Mouse (Mus musculus) lung, embryonic 16.5 days (tissue): ENCODE measurements around the gene Tor3a. TPM values are rescaled to one million over a fixed set of nuclear protein-coding genes. Genes with fewer than 3 reads are reported as not detected.
A peak's percentile ranks its signal among the peaks of the same experiment; 100 is the strongest.

Source experiments
- ATAC-seq: fragments of 200-750 bp; cut with Nextera tagmentation; 2 replicates; pipeline ENCODE4 v1.8.0; 2017; ENCODE audit warnings: low read depth, mild to moderate bottlenecking, moderate library complexity
- H3K27ac ChIP-seq: fragments of 300-500 bp; sonication (generic); 2 replicates; pipeline ENCODE4 v1.5.1; 2014; ENCODE audit warnings: mild to moderate bottlenecking, control low read depth, low read length
- H3K27me3 ChIP-seq: fragments of 300-500 bp; sonication (generic); 2 replicates; pipeline ENCODE4 v1.6.1; 2014; ENCODE audit warnings: low read depth, low read length, mixed read lengths; ENCODE audit not compliant: control insufficient read depth, insufficient read depth
- H3K36me3 ChIP-seq: fragments of 300-500 bp; sonication (generic); 2 replicates; pipeline ENCODE4 v1.6.1; 2014; ENCODE audit warnings: low read length; ENCODE audit not compliant: control insufficient read depth, insufficient read depth
- H3K4me1 ChIP-seq: fragments of 300-500 bp; sonication (generic); replicated peaks from 2 replicates; pipeline ENCODE4 v1.6.1; 2014; ENCODE audit warnings: low read length, mixed read lengths; ENCODE audit not compliant: control insufficient read depth, insufficient read depth
- H3K4me2 ChIP-seq: fragments of 300-500 bp; sonication (generic); 2 replicates; pipeline ENCODE4 v1.6.1; 2014; ENCODE audit warnings: low read depth, low read length, control low read depth
- H3K4me3 ChIP-seq: fragments of 300-500 bp; sonication (generic); 2 replicates; pipeline ENCODE4 v1.5.1; 2014; ENCODE audit warnings: mild to moderate bottlenecking, low read length, control low read depth
- H3K9ac ChIP-seq: fragments of 300-500 bp; sonication (generic); 2 replicates; pipeline ENCODE4 v1.6.1; 2014; ENCODE audit warnings: low read length, control low read depth
- H3K9me3 ChIP-seq: fragments of 300-500 bp; sonication (generic); 2 replicates; pipeline ENCODE4 v1.6.1; 2016; ENCODE audit warnings: low read length; ENCODE audit not compliant: control insufficient read depth
- WGBS: fragments of 180-500 bp; shearing (Covaris S2); extraction: QIAGEN DNeasy Blood & Tissue Kit; methylation state at CpG from one replicate; pipeline ENCODE4 v1.1.7; 2014; 5-methylcytosine and 5-hydroxymethylcytosine counted together
- polyA plus RNA-seq: library from polyadenylated mRNA; unstranded; fragments of >200 nt; fragmentation: Nextera tagmentation; extraction: Ambion mirVana; gene quantifications from 2 replicates; pipeline ENCODE4 v1.2.1, GENCODE M21; 2015

The Tor3a gene
- polyA plus RNA-seq, 1 experiment from 2014 or later = 14.0 TPM

DNA sequence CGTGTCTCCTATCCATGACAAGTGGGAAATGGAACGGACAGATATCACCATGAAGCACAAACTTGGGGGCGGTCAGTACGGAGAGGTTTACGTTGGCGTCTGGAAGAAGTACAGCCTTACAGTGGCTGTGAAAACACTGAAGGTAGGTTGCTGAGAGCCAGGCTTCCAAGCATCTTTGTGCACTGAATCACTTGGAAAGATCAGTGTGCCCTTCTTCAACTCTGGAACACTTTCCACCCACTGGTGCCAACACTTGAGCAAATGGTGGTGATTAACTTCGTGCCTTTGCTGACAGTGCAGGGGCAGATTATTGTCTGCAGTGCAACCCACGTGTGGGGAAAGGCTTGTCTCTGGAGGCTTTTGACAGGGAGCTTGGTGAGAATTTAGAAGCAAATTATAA, 44.2 kb downstream of the Tor3a start:
- Histone ChIP-seq H3K4me3 (no peak overlapping the region), H3K36me3 (peaks cover 39% of the 10 kb centered on the region)

DNA sequence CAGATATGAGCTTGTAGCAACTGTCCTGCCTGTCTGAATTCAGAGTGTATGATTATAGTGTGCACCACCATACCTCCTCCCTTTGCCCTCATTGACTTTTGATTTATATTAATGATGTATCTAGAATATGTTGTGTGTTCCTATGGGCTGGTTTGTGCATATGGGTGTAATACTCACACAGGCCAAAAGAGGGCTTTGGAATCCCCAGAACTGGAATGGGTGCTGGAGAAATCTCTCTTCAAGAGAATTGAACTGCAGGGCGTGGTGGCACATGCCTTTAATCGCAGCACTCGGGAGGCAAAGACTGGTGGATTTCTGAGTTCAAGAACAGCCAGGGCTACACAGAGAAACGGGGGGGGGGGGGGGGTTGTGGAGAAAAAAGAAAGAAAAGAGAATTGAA, 47.4 kb downstream of the Tor3a start:
- Histone ChIP-seq H3K4me3 (no peak overlapping the region), H3K9ac (no peak overlapping the region), H3K27ac (no peak overlapping the region), H3K4me2 (no peak overlapping the region), H3K9me3 (no peaks in the 10 kb centered on the region), H3K27me3 (no peaks in the 10 kb centered on the region), H3K4me1 (no peaks in the 10 kb centered on the region), H3K36me3 (peaks cover 27% of the 10 kb centered on the region)
- ATAC-seq = no peak
- 76% methylated on average over 4 of the region's 4 CpGs for WGBS

More for the DNA sequence above, 44.2 kb downstream of the Tor3a start:
- H3K4me2 ChIP-seq = no peak overlapping the region
- H3K4me1 ChIP-seq = no peaks in the 10 kb centered on the region
- H3K27me3 ChIP-seq = no peaks in the 10 kb centered on the region
- ATAC-seq = no peak
- no peak overlapping the region for H3K27ac ChIP-seq
- no peaks in the 10 kb centered on the region for H3K9me3 ChIP-seq
- H3K9ac ChIP-seq = no peak overlapping the region
- 89% methylated on average over 8 of the region's 8 CpGs for WGBS

DNA sequence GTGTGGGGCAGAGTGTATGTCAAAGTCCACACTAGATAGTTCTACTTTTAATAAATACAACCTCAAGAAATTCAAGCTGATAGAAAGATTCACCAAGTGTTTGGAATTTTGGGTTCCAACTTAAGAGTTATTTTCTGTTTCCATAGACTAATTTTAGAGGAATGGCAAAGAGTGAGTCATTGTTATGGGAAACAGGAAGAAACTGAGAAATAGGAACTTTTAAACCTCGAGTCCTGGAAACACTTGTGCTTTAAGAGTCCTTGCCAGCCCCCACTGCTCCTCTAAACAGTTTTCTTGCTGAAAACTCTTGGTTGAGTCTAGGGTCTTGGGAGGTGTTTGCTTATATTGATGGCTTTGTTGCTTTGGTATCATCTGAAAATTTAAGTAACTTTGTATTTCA, 49.9 kb downstream of the Tor3a start:
- no peaks in the 10 kb centered on the region for H3K27me3 ChIP-seq
- no peak overlapping the region for H3K9ac ChIP-seq
- H3K27ac ChIP-seq = no peak overlapping the region
- no peak overlapping the region for H3K4me3 ChIP-seq
- 30% methylated on average over 1 of the region's 1 CpGs for WGBS
- no peak for ATAC-seq
- peaks cover 7% of the 10 kb centered on the region; the same call in 1 of the 2 replicates for H3K36me3 ChIP-seq
- no peak overlapping the region for H3K4me2 ChIP-seq
- H3K9me3 ChIP-seq = no peaks in the 10 kb centered on the region
- H3K4me1 ChIP-seq = peaks cover 5% of the 10 kb centered on the region; the same call in 1 of the 2 replicates

DNA sequence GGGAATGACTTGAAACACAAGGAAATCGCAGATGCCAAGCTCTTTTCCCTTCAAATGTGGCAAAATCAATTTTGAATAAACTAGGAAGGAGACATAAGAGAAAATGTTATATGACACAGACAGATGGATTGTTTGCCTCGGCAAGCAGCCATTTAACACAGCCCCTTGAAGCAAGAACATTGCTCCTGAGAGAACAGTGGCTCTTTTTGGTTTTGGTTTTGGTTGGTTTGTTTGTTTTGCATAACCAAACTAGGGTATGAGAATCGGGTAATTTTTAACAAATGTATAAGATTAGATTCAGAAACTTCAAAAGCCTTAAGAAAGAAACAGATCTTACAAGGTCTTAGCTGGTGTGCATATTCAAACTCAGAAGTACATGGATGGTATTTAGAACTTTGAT, 53.2 kb downstream of the Tor3a start:
- no peaks in the 10 kb centered on the region for H3K27me3 ChIP-seq
- peaks cover 4% of the 10 kb centered on the region; the same call in 1 of the 2 replicates for H3K36me3 ChIP-seq
- no peaks in the 10 kb centered on the region for H3K9me3 ChIP-seq
- 52% methylated on average over 3 of the region's 3 CpGs for WGBS
- H3K9ac ChIP-seq = no peak overlapping the region
- peaks cover 7% of the 10 kb centered on the region for H3K4me1 ChIP-seq
- peak overlapping the region; percentile 72 for H3K27ac ChIP-seq
- no peak overlapping the region for H3K4me3 ChIP-seq
- H3K4me2 ChIP-seq = no peak overlapping the region
- ATAC-seq = no peak

- WGBS = 53% methylated on average over 4 of the region's 4 CpGs
- peak overlapping the region; percentile 72 for H3K27ac ChIP-seq
- 0 out of 2 replicates have a peak, but pooled peaks cover 3% of the 10 kb centered on the region for H3K36me3 ChIP-seq
- no peak overlapping the region for H3K9ac ChIP-seq
- H3K4me3 ChIP-seq = no peak overlapping the region
- peaks cover 12% of the 10 kb centered on the region for H3K4me1 ChIP-seq
- no peak overlapping the region for H3K4me2 ChIP-seq
- H3K9me3 ChIP-seq = no peaks in the 10 kb centered on the region
- peak; percentile 72 for ATAC-seq
- H3K27me3 ChIP-seq = no peaks in the 10 kb centered on the region
Observed at GRCm38 (mm10) chr1:156620292-156620909, 53.8 kb downstream of the Tor3a start.

DNA sequence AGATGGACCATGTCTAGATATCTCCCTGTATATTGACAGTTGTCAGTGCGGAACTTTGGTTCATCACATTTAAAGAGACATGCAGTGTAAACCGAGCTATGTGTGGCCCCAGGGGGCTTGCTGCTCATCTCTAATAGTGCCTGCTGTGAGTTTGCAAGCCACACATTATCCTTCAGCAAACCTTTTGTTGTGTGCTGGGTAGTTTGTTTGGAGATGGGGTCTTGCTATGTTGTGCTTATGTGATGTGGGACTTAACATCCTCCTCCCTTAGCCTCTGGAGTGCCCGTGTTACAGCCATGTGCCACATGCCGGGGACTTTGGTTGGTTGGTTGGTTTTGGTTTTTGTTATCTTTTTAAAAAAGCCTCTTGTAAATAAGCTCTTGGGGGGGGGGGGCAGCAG, 56.3 kb downstream of the Tor3a start:
- no peak overlapping the region; the same call in 1 of the 2 replicates for H3K4me2 ChIP-seq

DNA sequence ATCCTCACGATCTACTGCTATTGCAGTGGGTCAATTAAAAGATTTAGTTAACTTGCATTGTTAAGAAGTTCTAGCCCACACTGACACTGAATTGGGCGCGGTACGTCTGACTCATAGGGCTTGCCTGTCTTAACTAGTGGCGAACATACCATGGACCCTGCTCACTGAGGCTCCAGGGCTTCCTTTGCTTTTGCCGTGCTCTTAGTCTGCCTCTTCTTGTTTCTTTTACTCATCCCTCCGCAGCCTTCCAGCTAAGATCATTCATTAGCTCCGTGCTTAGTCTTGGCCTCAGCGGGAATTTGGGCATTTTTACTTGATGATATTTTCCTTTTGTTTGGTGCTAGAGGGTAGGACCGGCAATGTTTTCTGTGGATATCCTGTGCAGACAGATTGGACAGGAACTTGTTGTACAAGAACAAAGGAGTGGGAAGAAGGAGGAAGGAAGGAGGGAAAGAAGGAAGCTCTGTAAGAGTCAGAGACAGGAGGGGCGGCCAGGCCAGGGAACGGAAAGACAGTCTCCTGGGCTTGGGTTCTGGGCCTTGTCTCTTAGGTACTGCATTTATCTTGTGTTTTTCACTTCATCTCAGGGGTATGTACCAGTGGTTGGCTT, 57.1 kb downstream of the Tor3a start:
- H3K4me2 ChIP-seq = peak overlapping the region; percentile 12; the same call in 1 of the 2 replicates
- no peaks in the 10 kb centered on the region for H3K36me3 ChIP-seq
- no peaks in the 10 kb centered on the region for H3K9me3 ChIP-seq
- peak overlapping the region; percentile 40; the same call in 1 of the 2 replicates for H3K27ac ChIP-seq
- peak overlapping the region; percentile 1; the same call in 1 of the 2 replicates for H3K4me3 ChIP-seq
- H3K9ac ChIP-seq = no peak overlapping the region
- ATAC-seq = no peak; the same call in 1 of the 2 replicates
- no peaks in the 10 kb centered on the region for H3K27me3 ChIP-seq
- peaks cover 21% of the 10 kb centered on the region for H3K4me1 ChIP-seq
- 50% methylated on average over 12 of the region's 12 CpGs for WGBS

More for the DNA sequence above, 56.3 kb downstream of the Tor3a start:
- Histone ChIP-seq H3K27me3 (no peaks in the 10 kb centered on the region), H3K9me3 (no peaks in the 10 kb centered on the region), H3K36me3 (no peaks in the 10 kb centered on the region), H3K27ac (no peak overlapping the region), H3K9ac (no peak overlapping the region), H3K4me3 (no peak overlapping the region), H3K4me1 (peaks cover 21% of the 10 kb centered on the region)
- no peak for ATAC-seq
- WGBS = 57% methylated on average over 4 of the region's 4 CpGs

DNA sequence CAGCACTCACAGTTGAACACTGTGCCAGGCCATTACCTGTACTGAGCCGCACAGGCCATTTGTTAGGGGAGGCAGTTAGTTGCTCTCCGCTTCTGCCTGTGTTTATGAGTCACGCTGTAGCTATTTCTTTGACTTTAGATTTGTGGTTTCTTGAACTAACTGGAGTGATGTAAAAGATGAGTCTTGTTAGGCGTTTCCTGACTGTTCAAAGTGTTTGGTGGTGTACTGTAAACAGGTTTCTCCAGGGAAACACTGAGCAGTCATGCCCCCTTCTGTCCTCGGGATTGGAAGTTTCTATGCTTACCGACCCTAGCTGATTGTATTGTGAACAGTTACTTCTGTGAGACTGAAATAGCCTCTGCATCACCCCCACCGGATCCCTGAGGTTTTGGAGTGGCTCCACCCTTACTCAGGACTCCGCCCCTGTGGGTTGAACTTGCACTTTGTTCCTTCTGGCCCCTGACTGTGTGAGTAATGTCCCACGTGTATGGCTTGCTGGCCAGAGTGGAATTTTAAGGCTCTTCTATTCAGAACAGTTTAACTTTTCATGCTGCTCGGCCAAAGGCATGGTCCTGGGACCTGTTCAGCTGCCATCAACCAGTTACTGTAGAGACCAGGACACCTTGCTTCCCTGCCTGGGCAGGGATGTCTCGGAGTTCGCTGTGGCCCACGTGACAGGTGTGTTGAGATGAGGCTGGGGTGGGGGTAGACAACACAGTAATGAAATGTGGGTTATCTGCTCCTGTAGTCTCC, 58.6 kb downstream of the Tor3a start:
- H3K9ac ChIP-seq = peak overlapping the region; percentile 40
- 20% methylated on average over 13 of the region's 13 CpGs for WGBS

DNA sequence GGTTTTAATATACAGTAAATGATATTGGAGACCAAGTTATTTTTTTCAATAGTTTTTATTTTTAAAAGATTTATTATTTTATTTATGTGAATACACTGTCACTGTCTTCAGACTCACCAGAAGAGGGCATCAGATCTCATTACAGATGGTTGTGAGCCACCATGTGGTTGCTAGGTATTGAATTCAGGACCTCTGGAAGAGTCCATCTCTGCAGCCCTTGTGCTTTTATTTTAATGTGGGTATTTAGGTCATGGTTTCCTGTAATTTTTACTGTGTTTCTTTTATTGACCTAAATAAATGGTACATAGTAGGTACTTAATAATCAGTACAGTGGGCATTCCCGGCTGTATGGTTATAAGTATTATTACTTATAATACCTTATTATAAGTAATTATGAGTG, 59.4 kb downstream of the Tor3a start:
- 89% methylated on average over 1 of the region's 1 CpGs for WGBS
- Histone ChIP-seq H3K27me3 (no peaks in the 10 kb centered on the region), H3K4me3 (no peak overlapping the region), H3K9ac (no peak overlapping the region), H3K27ac (no peak overlapping the region), H3K4me2 (no peak overlapping the region), H3K36me3 (no peaks in the 10 kb centered on the region), H3K4me1 (peaks cover 17% of the 10 kb centered on the region), H3K9me3 (no peaks in the 10 kb centered on the region)
- no peak for ATAC-seq

More for the DNA sequence above, 58.6 kb downstream of the Tor3a start:
- peak overlapping the region; percentile 55 for H3K4me2 ChIP-seq
- H3K27ac ChIP-seq = peak overlapping the region; percentile 80
- no peaks in the 10 kb centered on the region for H3K36me3 ChIP-seq
- peaks cover 17% of the 10 kb centered on the region for H3K4me1 ChIP-seq
- ATAC-seq = peak; percentile 83
- H3K4me3 ChIP-seq = peak overlapping the region; percentile 39
- H3K9me3 ChIP-seq = no peaks in the 10 kb centered on the region
- H3K27me3 ChIP-seq = no peaks in the 10 kb centered on the region
